Mouse (Mus musculus) liver, embryonic 18 days (tissue): ENCODE measurements around the gene Try4. TPM values are rescaled to one million over a fixed set of nuclear protein-coding genes. Genes with fewer than 3 reads are reported as not detected.

Experiments
- polyA plus RNA-seq: library from polyadenylated mRNA; depleted of rRNA; stranded (reverse); fragments of >200 nt; gene quantifications from 2 replicates; pipeline ENCODE4 v1.2.3, GENCODE M21; 2012; rRNA removed

Try4 gene
- polyA plus RNA-seq = 0.19 TPM in 1 of 2 replicates, not detected in the other

DNA sequence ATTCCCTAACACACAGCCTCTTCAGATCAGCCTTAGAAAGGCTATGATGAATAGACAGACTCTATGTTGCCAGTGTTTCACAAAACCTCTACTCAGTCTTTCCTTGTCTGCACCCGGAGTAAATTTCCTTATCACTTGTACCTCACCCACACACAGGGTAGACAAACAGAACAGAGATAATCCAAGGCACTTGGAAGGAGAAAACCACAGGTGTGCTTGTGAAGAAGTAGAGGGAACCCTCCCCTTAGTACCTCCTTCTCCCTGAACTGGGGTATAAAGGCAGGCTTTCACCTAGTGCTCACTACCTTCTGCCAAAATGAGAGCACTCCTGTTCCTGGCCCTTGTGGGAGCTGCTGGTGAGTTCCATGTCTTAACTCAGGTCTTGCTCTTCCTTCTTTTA lies at the start of gene Try4:
Gene Try4 (plus strand): TSS at position 301 of the 400 bp plus-strand sequence.

DNA sequence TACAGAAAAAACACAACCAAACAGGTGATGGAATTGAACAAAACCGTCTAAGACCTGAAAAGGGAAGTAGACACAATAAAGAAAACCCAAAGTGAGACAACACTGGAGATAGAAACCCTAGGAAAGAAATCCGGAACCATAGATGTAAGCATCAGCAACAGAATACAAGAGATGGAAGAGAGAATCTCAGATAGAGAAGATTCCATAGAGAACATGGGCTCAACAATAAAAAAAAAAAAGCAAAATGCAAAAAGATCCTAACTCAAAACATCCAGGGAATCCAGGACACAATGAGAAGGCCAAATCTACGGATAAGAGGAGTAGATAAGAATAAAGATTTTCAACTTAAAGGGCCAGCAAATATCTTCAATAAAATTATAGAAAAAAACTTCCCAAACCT lies 14.7 kb downstream of the Try4 start, which contains the start of gene Try5:
Gene Try5 (minus strand): TSS at position 101 of the 400 bp plus-strand sequence.

DNA sequence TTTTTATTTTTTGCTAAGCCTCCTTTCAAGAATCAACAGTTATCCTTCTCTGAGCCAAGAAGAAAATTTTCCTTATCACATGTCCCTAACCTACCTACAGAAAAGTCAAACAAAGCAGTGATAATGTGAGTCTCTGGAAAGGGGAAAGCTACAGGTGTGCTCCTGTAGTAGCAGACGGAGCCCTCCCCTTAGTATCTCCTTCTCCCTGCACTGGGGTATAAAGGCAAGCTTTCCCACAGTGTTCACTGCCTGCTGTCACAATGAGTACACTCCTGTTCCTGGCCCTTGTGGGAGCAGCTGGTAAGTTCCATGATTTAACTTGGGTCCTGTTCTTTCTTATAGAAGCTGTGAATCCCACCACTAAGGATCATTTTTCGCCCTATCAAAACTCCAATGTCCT lies 51.9 kb downstream of the Try4 start, which contains the start of gene Try10:
Gene Try10 (plus strand): TSS at position 174 of the 400 bp plus-strand sequence.

Other genes with a start within 250 kb of the Try4 start
- 2.8 TPM in 1 of 2 replicates, not detected in the other for gene Try5, start 14.6 kb downstream of the Try4 start, polyA plus RNA-seq
- 0.55 TPM in 1 of 2 replicates, not detected in the other for gene Try10, start 51.8 kb downstream of the Try4 start, polyA plus RNA-seq
- 1.9 TPM in 1 of 2 replicates, not detected in the other for gene Prss3, start 75.4 kb downstream of the Try4 start, polyA plus RNA-seq
- 0.60 TPM in 1 of 2 replicates, not detected in the other for gene Gm5771, start 90.1 kb downstream of the Try4 start, polyA plus RNA-seq
- 1.1 TPM in 1 of 2 replicates, not detected in the other for gene Gm10334, start 143.9 kb downstream of the Try4 start, polyA plus RNA-seq
- gene Prss1, start 156.7 kb downstream of the Try4 start, polyA plus RNA-seq = 1.00 TPM in 1 of 2 replicates, not detected in the other
- gene Prss2, start 219.5 kb downstream of the Try4 start, polyA plus RNA-seq = 4.5 TPM in 1 of 2 replicates, not detected in the other